Mouse (Mus musculus): Measurements from ENCODE around the gene Gm1123. TPM values are rescaled to one million over a fixed set of nuclear protein-coding genes. Genes with fewer than 3 reads are reported as not detected.

Gm1123 gene
- polyA plus RNA-seq, 1 experiment from 2014 or later, result not detected

- Histone ChIP-seq H3K9ac (replicated peaks; ENCODE audit: low read depth, low read length) (peak within 1 kb of the TSS; percentile 87), H3K4me3 (replicated peaks; ENCODE audit: low read length) (peak within 1 kb of the TSS; percentile 88), H3K4me1 (replicated peaks; ENCODE audit: control insufficient read depth, insufficient read depth, low read length) (peaks cover 6% of the 10 kb centered on the region), H3K27ac (ENCODE audit: low read length) (peak within 1 kb of the TSS; percentile 61), H3K9me3 (ENCODE audit: control insufficient read depth, low read length) (no peaks in the 10 kb centered on the region), H3K27me3 (replicated peaks; ENCODE audit: control insufficient read depth, insufficient read depth, low read length) (peaks cover 4% of the 10 kb centered on the region; the same call in 1 of the 2 replicates), H3K4me2 (ENCODE audit: low read length) (peak within 1 kb of the TSS; percentile 71), H3K36me3 (ENCODE audit: control insufficient read depth, insufficient read depth) (no peaks in the 10 kb centered on the region)
- ATAC-seq, result peak; percentile 99
- under 1% methylated on average over 45 of the region's 45 CpGs for WGBS
Observed at GRCm38 (mm10) chr9:98985800-98986475, 49.6 kb downstream of the Gm1123 start, which contains the start of gene Faim. Gene Faim, plus strand, starts transcription at chr9:98986373.

GRCm38 (mm10) chr9:98979431-98980416, 55.8 kb downstream of the Gm1123 start:
- peaks cover 24% of the 10 kb centered on the region for H3K27me3 ChIP-seq (replicated peaks; ENCODE audit: control insufficient read depth, insufficient read depth, low read length)

GRCm38 (mm10) chr9:98976520-98976919, 59.0 kb downstream of the Gm1123 start:
- no peaks in the 10 kb centered on the region for H3K36me3 ChIP-seq (ENCODE audit: control insufficient read depth, insufficient read depth)
- H3K27me3 ChIP-seq (replicated peaks; ENCODE audit: control insufficient read depth, insufficient read depth, low read length), result peaks cover 39% of the 10 kb centered on the region
- H3K4me2 ChIP-seq (ENCODE audit: low read length), result no peak overlapping the region
- no peak overlapping the region for H3K9ac ChIP-seq (replicated peaks; ENCODE audit: low read depth, low read length)
- H3K9me3 ChIP-seq (ENCODE audit: control insufficient read depth, low read length), result no peaks in the 10 kb centered on the region
- H3K4me1 ChIP-seq (replicated peaks; ENCODE audit: control insufficient read depth, insufficient read depth, low read length), result peaks cover 13% of the 10 kb centered on the region
- H3K4me3 ChIP-seq (replicated peaks; ENCODE audit: low read length), result no peak overlapping the region
- no peak for ATAC-seq
- WGBS, result 43% methylated on average over 5 of the region's 5 CpGs
- no peak overlapping the region for H3K27ac ChIP-seq (ENCODE audit: low read length)

More at GRCm38 (mm10) chr9:98979431-98980416, 55.8 kb downstream of the Gm1123 start:
- Histone ChIP-seq H3K9me3 (ENCODE audit: control insufficient read depth, low read length) (no peaks in the 10 kb centered on the region), H3K36me3 (ENCODE audit: control insufficient read depth, insufficient read depth) (no peaks in the 10 kb centered on the region), H3K4me2 (ENCODE audit: low read length) (peak overlapping the region; percentile 51), H3K4me1 (replicated peaks; ENCODE audit: control insufficient read depth, insufficient read depth, low read length) (peaks cover 7% of the 10 kb centered on the region), H3K9ac (replicated peaks; ENCODE audit: low read depth, low read length) (no peak overlapping the region), H3K27ac (ENCODE audit: low read length) (no peak overlapping the region), H3K4me3 (replicated peaks; ENCODE audit: low read length) (peak overlapping the region; percentile 34)
- 4% methylated on average over 29 of the region's 29 CpGs for WGBS
- ATAC-seq, result peak; percentile 90

- H3K4me2 ChIP-seq (ENCODE audit: low read length), result no peak overlapping the region
- H3K9me3 ChIP-seq (ENCODE audit: control insufficient read depth, low read length), result no peaks in the 10 kb centered on the region; the same call in 1 of the 2 replicates
- H3K36me3 ChIP-seq (ENCODE audit: control insufficient read depth, insufficient read depth), result no peaks in the 10 kb centered on the region
- H3K27me3 ChIP-seq (replicated peaks; ENCODE audit: control insufficient read depth, insufficient read depth, low read length), result peaks cover 42% of the 10 kb centered on the region
- no peak for ATAC-seq
- peaks cover 13% of the 10 kb centered on the region for H3K4me1 ChIP-seq (replicated peaks; ENCODE audit: control insufficient read depth, insufficient read depth, low read length)
- H3K27ac ChIP-seq (ENCODE audit: low read length), result no peak overlapping the region
- H3K4me3 ChIP-seq (replicated peaks; ENCODE audit: low read length), result no peak overlapping the region
- no peak overlapping the region for H3K9ac ChIP-seq (replicated peaks; ENCODE audit: low read depth, low read length)
- 93% methylated on average over 1 of the region's 1 CpGs for WGBS
Observed at GRCm38 (mm10) chr9:98976081-98976480, 59.4 kb downstream of the Gm1123 start.

- peaks cover 4% of the 10 kb centered on the region; the same call in 1 of the 2 replicates for H3K9me3 ChIP-seq (ENCODE audit: control insufficient read depth, low read length)
- H3K4me1 ChIP-seq (replicated peaks; ENCODE audit: control insufficient read depth, insufficient read depth, low read length), result peaks cover 11% of the 10 kb centered on the region
- no peak overlapping the region for H3K4me3 ChIP-seq (replicated peaks; ENCODE audit: low read length)
- no peak overlapping the region for H3K27ac ChIP-seq (ENCODE audit: low read length)
- H3K4me2 ChIP-seq (ENCODE audit: low read length), result no peak overlapping the region
- H3K9ac ChIP-seq (replicated peaks; ENCODE audit: low read depth, low read length), result no peak overlapping the region
- peaks cover 54% of the 10 kb centered on the region for H3K27me3 ChIP-seq (replicated peaks; ENCODE audit: control insufficient read depth, insufficient read depth, low read length)
- no peak for ATAC-seq
- H3K36me3 ChIP-seq (ENCODE audit: control insufficient read depth, insufficient read depth), result no peaks in the 10 kb centered on the region
- WGBS, result 36% methylated on average over 2 of the region's 2 CpGs
Observed at GRCm38 (mm10) chr9:98974898-98975297, 60.6 kb downstream of the Gm1123 start.

- no peak overlapping the region for H3K4me3 ChIP-seq (replicated peaks; ENCODE audit: low read length)
- H3K27me3 ChIP-seq (replicated peaks; ENCODE audit: control insufficient read depth, insufficient read depth, low read length), result peaks cover 59% of the 10 kb centered on the region
- no peaks in the 10 kb centered on the region for H3K36me3 ChIP-seq (ENCODE audit: control insufficient read depth, insufficient read depth)
- no peak for ATAC-seq
- H3K27ac ChIP-seq (ENCODE audit: low read length), result no peak overlapping the region
- 3% methylated on average over 7 of the region's 7 CpGs for WGBS
- no peak overlapping the region for H3K4me2 ChIP-seq (ENCODE audit: low read length)
- H3K9ac ChIP-seq (replicated peaks; ENCODE audit: low read depth, low read length), result no peak overlapping the region
- H3K4me1 ChIP-seq (replicated peaks; ENCODE audit: control insufficient read depth, insufficient read depth, low read length), result peaks cover 6% of the 10 kb centered on the region
- peaks cover 4% of the 10 kb centered on the region; the same call in 1 of the 2 replicates for H3K9me3 ChIP-seq (ENCODE audit: control insufficient read depth, low read length)
Observed at GRCm38 (mm10) chr9:98973561-98973960, 62.0 kb downstream of the Gm1123 start.

GRCm38 (mm10) chr9:98973101-98973521, 62.4 kb downstream of the Gm1123 start:
- peaks cover 59% of the 10 kb centered on the region for H3K27me3 ChIP-seq (replicated peaks; ENCODE audit: control insufficient read depth, insufficient read depth, low read length)
- H3K4me1 ChIP-seq (replicated peaks; ENCODE audit: control insufficient read depth, insufficient read depth, low read length), result peaks cover 6% of the 10 kb centered on the region
- no peaks in the 10 kb centered on the region for H3K36me3 ChIP-seq (ENCODE audit: control insufficient read depth, insufficient read depth)
- H3K9me3 ChIP-seq (ENCODE audit: control insufficient read depth, low read length), result peaks cover 4% of the 10 kb centered on the region; the same call in 1 of the 2 replicates
- H3K4me3 ChIP-seq (replicated peaks; ENCODE audit: low read length), result peak overlapping the region; percentile 27
- no peak overlapping the region for H3K27ac ChIP-seq (ENCODE audit: low read length)
- ATAC-seq, result no peak
- peak overlapping the region; percentile 46 for H3K4me2 ChIP-seq (ENCODE audit: low read length)
- WGBS, result under 1% methylated on average over 40 of the region's 40 CpGs
- H3K9ac ChIP-seq (replicated peaks; ENCODE audit: low read depth, low read length), result peak overlapping the region; percentile 18; the same call in 1 of the 2 replicates

- 1% methylated on average over 18 of the region's 18 CpGs for WGBS
- H3K4me3 ChIP-seq (replicated peaks; ENCODE audit: low read length), result no peak overlapping the region
- peaks cover 69% of the 10 kb centered on the region for H3K27me3 ChIP-seq (replicated peaks; ENCODE audit: control insufficient read depth, insufficient read depth, low read length)
- H3K4me2 ChIP-seq (ENCODE audit: low read length), result no peak overlapping the region
- ATAC-seq, result no peak
- no peaks in the 10 kb centered on the region for H3K9me3 ChIP-seq (ENCODE audit: control insufficient read depth, low read length)
- H3K4me1 ChIP-seq (replicated peaks; ENCODE audit: control insufficient read depth, insufficient read depth, low read length), result no peaks in the 10 kb centered on the region
- no peak overlapping the region for H3K27ac ChIP-seq (ENCODE audit: low read length)
- no peak overlapping the region for H3K9ac ChIP-seq (replicated peaks; ENCODE audit: low read depth, low read length)
- no peaks in the 10 kb centered on the region for H3K36me3 ChIP-seq (ENCODE audit: control insufficient read depth, insufficient read depth)
Observed at GRCm38 (mm10) chr9:98965084-98965483, 70.4 kb downstream of the Gm1123 start.

- Histone ChIP-seq H3K4me2 (ENCODE audit: low read length) (no peak overlapping the region), H3K36me3 (ENCODE audit: control insufficient read depth, insufficient read depth) (no peaks in the 10 kb centered on the region), H3K27ac (ENCODE audit: low read length) (no peak overlapping the region), H3K9ac (replicated peaks; ENCODE audit: low read depth, low read length) (no peak overlapping the region), H3K4me3 (replicated peaks; ENCODE audit: low read length) (no peak overlapping the region), H3K4me1 (replicated peaks; ENCODE audit: control insufficient read depth, insufficient read depth, low read length) (no peaks in the 10 kb centered on the region), H3K9me3 (ENCODE audit: control insufficient read depth, low read length) (no peaks in the 10 kb centered on the region), H3K27me3 (replicated peaks; ENCODE audit: control insufficient read depth, insufficient read depth, low read length) (peaks cover 77% of the 10 kb centered on the region)
- ATAC-seq, result no peak
- WGBS, result 4% methylated on average over 18 of the region's 18 CpGs
Observed at GRCm38 (mm10) chr9:98963661-98964060, 71.9 kb downstream of the Gm1123 start.
